Mouse (Mus musculus): ENCODE measurements around the gene Rgs12. TPM values are rescaled to one million over a fixed set of nuclear protein-coding genes. Genes with fewer than 3 reads are reported as not detected.

The Rgs12 gene
- total RNA-seq, 2 experiments from 2014 or later: 6.4 to 20.2 TPM

DNA sequence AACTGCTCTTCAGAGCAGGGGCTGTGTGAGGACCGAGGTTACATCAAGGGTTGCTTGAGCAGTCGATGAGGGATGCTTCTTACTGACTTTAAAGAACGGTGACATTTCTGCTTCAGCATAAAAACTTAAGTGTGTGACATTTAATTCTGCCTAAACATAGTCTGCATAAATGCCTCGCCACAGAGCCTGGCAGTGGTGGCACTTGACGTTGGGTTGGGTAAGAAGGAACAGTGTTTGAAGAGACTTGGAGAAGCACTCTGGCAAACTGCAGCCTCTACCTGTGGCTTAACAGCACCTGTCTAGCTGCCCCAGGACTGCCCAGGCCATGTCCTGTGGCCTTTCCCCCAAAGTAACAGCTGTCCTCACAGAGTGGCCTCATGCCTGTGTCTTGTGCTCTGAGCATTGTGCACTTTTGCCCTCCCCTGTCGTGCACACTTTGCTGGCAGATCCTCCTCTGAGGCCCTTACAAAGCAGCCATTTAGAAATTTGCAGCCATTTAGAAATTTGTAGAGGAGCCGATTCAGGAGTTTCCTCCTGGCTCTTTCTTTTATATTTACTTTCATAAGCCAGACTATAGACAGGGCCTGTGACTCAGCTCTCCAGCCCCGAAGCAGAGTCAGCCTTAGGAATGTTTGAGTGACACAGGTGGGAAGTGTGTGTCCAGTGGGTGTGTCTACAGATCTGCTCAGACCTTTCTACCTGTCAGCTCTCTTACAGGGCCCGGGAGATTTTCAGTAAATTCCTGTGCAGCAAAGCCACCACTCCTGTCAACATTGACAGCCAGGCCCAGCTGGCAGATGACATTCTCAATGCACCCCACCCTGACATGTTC is 71.4 kb downstream of the Rgs12 start:
- DNase-seq (ENCODE audit: low spot score in 2 of 2): no peak

DNA sequence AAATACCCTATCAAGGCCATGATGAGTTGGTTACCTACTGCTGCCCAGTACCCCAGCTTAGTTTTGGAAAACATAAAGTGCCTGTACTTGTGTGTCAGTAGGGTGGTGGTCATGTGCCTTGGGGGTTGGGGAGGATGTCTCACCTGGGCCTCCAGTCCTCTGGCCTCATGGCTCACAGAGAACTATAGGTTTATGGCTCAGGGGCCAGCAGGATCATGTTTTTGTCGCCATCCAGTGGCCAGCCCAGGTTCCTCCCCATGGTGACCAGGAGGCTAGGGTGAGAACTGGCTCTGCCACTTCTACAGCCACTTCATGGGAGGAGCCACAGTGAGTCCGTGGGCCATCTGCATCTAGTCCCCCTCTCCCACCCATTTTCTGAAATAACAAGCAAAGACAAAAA is 75.7 kb downstream of the Rgs12 start:
- DNase-seq (ENCODE audit: low spot score in 2 of 2): peak; percentile 51 to 59

DNA sequence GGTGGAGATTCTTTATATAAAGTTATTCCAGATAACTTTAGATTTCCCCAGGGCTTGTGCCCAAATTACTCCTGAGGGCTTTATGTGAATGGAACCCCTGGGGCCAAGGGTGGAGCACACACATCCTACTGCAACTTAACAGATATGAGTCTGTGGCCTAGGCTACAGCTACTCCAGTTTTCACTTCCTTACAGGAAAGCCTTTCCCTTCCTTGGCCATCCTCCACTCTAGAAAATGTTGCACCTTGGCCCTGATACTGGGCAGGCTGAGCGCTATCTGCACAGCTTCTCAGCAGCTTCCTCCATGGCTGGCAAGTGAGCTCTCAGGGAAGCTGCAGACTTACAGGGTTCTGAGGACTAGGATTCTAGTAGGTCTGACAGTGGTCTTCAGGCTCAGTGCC is 80.1 kb downstream of the Rgs12 start:
- no peak for DNase-seq (ENCODE audit: low spot score in 2 of 2)

DNA sequence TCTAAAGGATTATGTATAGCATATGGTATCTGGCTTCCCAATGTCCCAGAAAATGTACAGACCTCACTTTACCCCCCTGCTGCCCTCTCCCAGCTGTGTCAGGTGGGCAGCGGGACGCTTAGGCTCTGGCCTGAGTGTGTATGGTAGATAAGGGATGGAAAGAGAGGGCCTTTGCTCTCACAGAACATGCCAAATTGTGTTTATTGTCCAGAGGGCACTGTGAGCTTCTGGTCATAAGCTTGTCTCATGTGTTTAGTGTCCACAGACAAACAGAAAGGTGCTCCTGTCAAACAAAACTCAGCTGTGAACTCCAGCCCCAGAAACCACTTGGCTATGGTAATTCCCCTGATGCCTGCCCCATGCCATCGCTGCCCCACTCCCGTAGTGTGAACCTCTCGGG is 80.5 kb downstream of the Rgs12 start:
- no peak for DNase-seq (ENCODE audit: low spot score in 2 of 2)

DNA sequence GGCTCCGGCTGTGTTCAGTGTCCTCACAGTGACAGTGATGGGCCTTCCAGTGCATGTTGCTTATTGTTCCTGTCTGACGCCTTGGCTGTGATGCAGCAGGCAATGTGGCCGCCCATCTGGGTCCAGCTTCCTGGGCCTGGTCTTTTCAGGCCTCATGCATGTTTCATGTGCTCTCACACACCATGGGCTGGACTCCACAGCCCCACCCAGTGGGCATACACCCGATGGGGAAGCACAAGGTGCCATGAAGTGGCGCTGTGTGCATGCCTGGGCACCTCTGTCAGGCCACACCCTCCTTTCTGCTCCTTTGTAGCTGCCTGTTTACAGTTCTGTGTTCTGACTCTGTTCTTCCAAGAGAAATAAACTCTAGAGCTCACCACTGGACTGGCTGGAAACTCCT is 83.8 kb downstream of the Rgs12 start:
- no peak for DNase-seq (ENCODE audit: low spot score in 2 of 2)

DNA sequence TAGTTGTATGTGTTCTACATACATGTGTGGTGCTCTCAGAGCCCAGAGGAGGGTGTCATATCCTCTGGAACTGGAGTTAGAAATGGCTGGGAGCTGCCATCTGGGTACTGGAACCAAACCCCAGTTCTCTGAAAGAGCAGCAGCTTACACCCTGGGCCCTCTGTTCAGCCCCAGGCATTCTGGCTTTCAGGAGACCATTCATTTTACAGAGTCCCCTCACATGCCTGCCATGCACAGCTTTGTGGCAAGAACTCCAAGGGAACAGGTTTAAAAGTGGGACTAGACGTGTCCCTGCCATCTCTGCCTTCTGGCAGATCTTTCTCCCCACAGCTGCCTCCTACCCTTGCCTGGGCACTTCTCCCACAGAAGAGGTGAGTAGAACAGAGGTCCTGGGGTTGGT is 84.4 kb downstream of the Rgs12 start:
- DNase-seq (ENCODE audit: low spot score in 2 of 2): no peak

DNA sequence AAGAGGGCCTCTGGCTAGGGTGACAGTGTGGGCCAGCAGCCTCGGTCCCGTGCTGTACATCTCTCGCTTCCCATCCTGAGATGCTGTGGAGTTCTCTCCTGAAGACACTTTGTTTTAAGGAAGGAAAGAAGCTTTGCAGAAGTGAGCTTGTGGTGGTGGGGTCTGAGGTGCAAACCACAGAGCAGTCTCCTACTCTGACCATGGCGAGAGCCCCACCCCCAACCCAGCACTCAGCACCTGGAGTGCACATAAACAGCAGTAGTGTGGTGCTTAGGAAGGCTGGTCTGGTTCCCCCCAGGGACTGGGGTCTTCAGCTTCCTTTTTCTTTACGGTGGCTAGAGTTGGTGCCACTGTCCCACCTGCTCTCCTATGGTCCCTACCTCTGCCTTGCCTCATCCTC is 85.9 kb downstream of the Rgs12 start:
- no peak for DNase-seq (ENCODE audit: low spot score in 2 of 2)

DNA sequence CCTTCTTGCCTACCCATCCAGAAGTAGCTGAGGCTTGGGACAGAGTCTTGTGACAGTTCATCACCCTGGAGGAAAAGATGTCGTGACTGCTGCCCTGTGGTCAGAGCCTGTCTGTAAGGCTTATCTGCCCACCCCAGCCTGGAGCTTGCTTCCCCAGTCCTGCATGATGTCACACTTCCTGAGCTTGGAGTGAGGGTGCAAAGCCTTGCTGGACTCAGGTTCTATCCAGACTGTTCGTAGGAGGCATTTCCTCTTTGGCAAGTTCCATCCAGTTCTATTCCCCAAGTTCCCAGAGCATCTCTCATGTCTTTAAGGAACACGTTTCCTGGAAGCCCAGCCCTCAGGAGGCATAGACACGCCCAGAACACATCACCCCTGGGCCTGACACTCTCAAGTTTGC is 86.5 kb downstream of the Rgs12 start:
- no peak for DNase-seq (ENCODE audit: low spot score in 2 of 2)

DNA sequence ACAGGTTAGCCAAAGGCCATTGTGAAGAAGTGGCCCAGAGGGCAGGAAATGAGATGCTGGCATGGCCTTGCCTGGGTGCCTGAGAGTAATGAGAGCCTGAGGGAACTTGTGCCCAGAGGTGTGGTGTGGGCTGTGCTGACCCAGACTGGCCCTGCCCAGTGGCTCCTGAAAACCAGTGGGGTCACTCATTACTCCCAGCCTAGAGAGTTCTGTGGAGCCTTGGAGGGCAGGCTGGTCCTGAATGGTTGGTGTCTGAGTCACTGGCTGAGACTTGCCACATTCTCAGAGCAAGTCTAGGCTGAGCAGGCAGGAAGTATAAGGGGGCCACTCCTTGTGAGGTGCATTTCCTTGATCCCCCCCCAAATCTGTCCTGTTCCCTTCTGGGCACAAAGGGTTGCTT is 88.2 kb downstream of the Rgs12 start:
- no peak for DNase-seq (ENCODE audit: low spot score in 2 of 2)

DNA sequence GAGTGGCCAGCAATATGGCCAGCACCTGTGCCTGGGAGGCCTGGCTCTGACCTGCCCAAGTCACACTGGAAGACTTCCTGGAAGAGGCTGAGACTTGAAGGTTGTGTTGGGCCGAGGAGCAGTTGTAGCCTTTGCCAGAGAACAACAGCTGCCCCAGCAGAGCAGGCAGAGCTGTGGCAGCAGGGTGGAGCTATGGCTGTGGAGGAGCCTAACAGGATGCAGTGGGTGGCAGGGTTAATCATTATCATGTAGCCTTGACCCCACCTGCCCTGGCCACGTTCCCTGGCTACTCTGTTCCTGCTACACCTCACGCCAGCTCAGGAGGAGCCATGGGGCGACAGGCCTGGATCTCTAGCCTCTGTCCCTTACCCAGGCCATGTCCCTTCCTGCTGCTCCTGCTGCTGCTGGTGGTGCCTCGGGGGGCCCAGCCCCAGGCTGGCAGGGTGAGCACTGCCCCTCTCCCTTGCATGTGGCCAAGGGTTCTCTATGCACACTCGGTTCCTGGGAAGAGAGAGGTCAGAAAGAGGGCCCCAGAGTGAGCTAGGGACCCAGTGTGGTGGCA is 92.1 kb downstream of the Rgs12 start, which contains the start of gene Hgfac:
TSS of gene Hgfac (plus strand) at position 242 of the 562 bp plus-strand sequence.
- DNase-seq (ENCODE audit: low spot score in 2 of 2): no peak

DNA sequence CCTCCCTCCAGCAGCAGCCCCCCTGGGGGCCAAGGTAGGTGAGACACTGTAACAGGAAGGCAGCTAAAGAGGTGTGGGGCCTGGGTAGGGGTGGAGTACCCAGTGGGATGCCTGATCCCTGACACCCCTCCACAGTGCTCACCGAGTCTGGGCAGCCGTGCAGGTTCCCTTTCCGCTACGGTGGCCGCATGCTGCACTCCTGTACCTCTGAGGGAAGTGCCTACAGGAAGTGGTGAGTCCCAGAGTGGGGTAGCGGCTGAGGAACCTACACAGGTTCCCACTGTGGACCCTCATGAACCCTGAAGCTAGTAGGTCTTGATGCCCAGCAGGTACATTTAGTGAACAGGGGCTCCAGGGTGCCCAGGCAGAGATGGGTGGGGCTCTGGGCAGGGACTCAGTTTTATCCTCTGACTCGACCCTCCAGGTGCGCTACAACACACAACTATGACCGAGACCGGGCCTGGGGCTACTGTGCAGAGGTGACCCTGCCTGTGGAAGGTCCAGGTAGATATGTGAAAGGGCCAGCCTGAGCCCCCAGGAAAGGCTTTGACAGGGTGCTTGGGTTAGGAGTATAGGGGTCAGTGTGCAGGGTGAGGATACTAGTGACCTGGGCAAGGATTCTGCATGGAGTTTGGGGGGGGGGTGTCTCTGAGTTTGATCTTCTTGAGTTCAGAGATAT is 93.3 kb downstream of the Rgs12 start:
- DNase-seq (ENCODE audit: low spot score in 2 of 2): no peak

DNA sequence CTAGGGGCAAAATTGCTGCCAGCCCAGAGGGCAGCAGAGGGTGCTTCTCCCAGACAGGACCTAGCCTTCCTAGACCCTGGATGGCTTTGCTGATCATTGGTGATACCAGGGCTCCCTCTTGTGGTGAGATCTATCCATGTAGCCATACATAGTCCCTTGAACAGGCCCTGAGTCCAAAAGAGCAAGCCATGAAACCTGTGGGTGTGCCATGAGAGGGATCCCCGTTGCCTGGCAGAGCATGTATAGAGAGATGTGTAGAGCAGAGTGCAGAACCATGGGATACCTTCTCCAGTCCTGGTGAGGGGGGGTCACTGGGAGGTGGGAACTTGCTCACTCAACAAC is 93.8 kb downstream of the Rgs12 start:
- peak; percentile 61 to 73 for DNase-seq (ENCODE audit: low spot score in 2 of 2)

DNA sequence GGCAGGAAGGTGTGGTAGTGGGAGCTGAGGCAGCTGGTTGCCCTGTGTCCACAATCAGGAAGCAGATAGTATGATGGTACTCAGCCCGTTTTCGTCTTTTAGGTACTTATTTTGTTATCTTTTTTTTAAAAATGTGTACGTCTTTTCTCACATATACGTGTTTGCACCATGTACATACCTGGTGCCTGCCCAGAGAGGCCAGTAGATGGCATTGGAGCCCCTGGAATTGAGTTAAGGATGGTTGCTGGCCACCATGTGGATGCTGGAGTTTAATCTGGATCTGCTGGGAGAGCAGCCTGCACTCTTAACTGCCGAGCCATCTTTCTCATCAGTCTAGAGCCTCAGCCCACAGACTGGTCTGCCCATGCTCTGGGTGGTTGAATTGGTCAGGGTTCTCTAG is 101.3 kb downstream of the Rgs12 start:
- DNase-seq (ENCODE audit: low spot score in 2 of 2): no peak

DNA sequence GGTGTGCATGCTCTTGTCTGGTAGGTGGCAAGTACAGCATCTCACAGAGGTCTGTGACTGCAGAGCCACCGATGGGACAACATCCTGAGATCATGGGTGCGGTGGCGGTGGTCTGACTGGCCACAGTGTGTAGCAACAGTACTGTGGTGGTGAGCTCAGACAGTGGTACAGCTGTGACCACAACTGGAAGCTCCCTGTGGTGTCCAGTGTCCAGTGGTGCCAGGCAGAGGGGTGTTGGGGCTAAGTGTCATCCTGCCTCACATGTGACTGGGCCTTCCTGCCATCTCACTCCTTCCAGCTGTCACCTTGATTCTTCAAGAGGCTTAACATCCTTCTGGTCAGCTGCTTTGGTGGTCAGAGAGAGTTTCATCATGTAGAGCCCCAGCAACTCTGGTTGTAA is 105.4 kb downstream of the Rgs12 start:
- no peak for DNase-seq (ENCODE audit: low spot score in 2 of 2)

DNA sequence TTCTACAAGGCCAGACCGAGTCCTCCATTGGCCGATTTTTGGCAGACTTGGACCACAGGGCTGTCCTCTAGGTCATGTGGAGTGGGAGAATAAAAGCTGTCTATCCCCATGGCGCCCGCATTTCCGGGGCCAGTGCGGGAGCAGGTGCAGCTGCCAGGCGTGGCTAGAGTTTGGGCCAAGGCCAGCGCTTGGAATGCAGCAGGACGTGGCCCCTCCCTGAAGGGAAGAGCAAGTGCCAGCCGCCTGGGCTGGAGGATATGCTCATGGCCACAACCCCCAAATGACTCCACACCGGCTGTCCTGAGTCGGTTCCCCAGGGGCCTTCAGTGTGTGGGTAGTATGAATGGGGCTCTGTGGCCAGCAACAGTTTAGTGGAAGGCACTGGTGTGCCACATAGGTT is 105.8 kb downstream of the Rgs12 start:
- peak; percentile 45 to 46 for DNase-seq (ENCODE audit: low spot score in 2 of 2)

DNA sequence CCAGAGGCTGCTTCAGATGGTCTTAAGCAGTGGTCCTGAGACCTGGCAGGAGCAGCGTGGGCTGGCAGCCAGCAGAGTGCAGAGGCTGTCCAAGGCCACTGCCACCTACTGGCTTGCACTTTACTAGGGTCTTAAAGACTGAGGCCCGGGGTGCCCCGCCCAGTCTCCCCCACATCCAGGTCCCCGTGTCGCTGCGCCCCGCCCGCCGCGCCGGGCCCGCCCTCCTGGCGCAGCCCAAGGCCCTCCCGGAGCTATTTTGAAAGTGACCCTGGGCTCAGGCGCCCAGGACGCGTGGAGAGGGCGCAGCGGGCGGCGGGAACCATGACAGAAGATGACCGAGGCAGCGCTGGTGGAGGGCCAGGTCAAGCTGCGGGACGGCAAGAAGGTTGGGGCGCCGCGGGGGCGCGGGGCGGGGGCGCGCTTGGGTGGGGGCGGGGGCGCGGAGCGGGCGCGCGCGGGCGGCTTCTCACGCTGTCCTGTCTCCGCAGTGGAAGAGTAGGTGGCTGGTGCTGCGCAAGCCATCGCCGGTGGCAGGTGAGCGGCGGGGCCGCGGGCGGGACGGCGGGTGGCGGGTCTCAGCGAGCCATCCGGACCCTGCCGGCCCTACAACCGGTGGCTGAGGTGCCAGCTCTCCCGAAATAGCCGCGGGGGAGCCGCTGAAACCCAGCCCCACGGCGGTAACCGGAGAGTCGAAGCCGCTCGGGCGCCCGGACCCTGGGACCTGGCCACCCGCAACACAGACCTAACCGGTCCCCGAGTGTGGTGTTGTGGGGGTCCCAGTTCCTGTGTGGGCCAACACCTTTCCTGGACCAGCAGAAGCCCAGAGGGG is 107.6 kb downstream of the Rgs12 start, which contains the start of gene Dok7:
TSS of gene Dok7 (plus strand) at position 163 of the 829 bp plus-strand sequence.
- DNase-seq (ENCODE audit: low spot score in 2 of 2): peak; percentile 66 to 67

DNA sequence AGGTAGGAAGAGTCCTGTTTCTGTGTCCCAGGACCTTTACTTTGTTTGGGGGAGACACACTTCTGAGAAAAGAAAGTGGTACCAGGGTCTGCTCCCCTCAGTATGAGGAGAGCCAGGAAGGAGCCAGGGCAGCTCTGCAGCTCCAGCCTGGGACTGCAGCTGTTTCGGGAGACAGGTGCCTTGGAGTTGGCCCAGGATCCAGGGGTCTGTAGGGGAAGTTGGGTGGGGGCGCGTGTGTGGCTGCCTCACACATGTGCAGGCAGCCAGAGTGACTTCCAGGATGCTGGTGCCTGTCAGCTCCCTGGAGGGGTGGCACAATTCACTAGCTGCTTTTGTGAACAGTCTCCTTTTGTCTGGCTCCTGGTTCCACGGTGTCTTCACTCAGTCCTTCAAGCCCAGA is 108.3 kb downstream of the Rgs12 start:
- no peak for DNase-seq (ENCODE audit: low spot score in 2 of 2)

DNA sequence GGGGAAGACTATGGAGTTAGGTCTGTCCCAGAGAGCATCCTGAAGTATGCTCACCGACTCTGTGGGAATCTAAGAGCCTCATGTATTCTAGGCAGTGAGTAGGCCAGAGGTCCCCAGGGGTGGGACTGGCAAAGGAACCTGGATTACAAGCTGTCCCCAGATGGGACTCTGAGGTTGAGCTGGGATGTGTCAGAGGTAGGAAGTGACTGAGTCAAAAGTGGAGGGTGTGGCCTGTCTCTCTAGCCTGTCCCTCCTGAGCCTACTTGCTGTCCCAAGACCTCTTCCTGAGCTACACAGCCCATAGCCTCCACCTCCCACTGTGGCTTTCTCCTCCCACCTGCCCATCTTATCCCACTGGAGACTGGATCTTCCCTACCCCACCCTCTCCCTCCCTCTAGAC is 109.0 kb downstream of the Rgs12 start:
- DNase-seq (ENCODE audit: low spot score in 2 of 2): no peak

DNA sequence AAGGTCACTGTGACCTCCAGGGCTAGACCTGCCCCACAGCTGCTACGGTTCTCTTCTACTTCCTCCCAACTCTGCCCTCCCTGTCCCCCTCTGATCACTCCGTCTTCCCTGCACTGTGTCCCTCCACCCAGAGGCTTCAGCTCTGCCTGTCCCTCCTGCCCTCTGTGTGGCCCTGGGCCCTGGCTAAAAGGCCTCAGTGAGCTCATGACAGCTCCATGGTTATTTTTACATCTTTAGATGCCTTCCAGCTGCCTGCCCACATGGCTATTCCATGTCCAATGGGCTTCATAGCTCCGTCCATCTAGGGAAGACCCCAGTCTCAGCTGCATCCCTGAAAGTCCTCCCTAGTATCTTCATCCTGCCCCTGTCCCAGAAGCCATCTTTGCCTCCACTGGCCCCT is 110.9 kb downstream of the Rgs12 start:
- DNase-seq (ENCODE audit: low spot score in 2 of 2): no peak

DNA sequence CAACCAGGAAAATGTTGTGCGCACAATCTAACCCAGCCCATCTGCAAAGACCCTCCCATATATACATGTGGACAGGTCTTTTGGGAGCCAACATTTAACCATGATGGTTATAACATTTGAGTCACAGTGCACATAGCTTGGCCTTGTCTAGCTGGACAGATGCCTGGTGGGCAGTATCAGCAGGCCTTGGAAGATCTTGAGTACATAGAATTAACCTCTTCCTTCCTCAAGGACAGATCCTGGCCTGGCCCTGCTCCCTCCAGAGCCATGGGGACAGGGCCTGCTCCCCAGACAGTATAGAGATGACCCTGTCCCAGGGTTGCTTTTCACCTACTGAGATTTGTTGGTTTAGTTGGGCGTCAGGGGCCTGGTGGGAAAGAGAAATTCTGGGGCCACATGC is 120.6 kb downstream of the Rgs12 start:
- DNase-seq (ENCODE audit: low spot score in 2 of 2): no peak

DNA sequence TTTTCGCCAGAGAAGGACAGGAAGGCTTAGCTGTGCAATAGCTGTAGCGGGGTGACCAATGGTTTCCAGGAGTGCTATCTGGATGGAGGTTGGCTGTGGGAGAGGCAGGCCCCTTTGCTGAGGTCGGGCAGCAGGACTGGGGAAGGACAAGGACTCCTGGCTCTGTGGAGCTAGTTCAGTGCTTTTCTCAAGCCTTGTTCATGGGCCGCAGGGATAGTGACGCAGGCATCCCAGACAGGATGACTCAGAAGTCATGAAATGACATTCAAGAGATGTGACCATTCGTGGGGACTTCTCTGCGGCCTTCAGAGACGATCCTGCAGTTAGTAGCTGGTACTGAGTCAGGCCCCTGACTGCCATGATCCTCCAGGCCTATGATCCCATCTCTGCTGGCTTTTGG is 121.1 kb downstream of the Rgs12 start:
- no peak for DNase-seq (ENCODE audit: low spot score in 2 of 2)

DNA sequence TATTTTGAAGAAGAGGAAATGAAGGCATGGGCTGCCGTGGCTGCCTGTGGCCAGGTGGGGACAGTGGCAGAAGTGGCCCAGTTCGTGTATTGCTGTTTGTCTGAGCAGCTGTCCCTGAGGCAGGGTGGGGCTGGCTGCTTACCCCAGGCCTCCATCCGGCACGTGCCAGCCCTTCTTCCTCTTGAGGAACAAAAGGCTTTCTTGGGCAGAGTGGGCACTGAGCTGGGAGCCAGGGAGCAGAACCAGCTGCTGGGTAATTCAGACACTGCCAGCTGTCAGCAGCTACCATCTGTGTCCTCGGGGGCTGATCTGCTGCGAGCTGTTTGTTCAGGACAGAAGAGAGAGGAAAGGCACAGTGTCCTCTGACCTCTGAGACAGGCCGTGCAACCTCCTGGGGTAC is 121.7 kb downstream of the Rgs12 start:
- DNase-seq (ENCODE audit: low spot score in 2 of 2): no peak

Measured in adrenal gland, adult 18-20 months (tissue).